Mouse (Mus musculus): ENCODE measurements around the gene 1700040F15Rik. TPM values are rescaled to one million over a fixed set of nuclear protein-coding genes. Genes with fewer than 3 reads are reported as not detected.
"Not testable (repeated sequence)": the region's sequence is repeated elsewhere in the genome, so short reads cannot be mapped to it uniquely, and the experiment has no call there.

The 1700040F15Rik gene
- not detected for total RNA-seq (2021)

- DNase-seq (ENCODE audit: low spot score); intact Hi-C loops (cut with DNase I): not testable (repeated sequence)
These were observed at the start of gene 1700040F15Rik for GRCm38 (mm10) chrY:61101947-61102346. TSS of gene 1700040F15Rik (plus strand) at chrY:61102247.

Data from heart, postnatal 25 days (tissue).